Mouse (Mus musculus): ENCODE results near the gene Sirt2.

The Sirt2 gene

DNA sequence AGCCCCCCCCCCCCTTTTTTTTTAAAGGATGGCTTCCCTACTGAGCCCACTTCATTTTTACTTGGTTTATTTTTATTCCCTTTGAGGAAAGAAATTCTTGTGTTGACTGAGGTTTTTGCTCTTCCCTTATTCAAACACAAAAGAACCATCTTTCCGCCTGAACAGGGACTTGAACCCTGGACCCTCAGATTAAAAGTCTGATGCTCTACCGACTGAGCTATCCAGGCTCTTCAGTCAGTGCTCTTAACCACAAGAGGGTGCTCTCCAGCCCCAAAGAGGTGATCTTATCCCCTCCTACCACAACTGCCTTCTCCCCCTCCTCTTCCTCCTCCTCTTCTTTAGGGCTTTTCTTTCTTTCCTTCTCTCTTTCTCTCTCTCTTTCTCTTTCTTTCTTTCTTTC, 27.3 kb downstream of the Sirt2 start:
- no peak for ATAC-seq (ENCODE audit: insufficient number of reproducible peaks, low FRiP score, low TSS enrichment)

GRCm38 (mm10) chr7:28794496-28794895, 28.0 kb downstream of the Sirt2 start:
- no peak for ATAC-seq (ENCODE audit: insufficient number of reproducible peaks, low FRiP score, low TSS enrichment)

DNA sequence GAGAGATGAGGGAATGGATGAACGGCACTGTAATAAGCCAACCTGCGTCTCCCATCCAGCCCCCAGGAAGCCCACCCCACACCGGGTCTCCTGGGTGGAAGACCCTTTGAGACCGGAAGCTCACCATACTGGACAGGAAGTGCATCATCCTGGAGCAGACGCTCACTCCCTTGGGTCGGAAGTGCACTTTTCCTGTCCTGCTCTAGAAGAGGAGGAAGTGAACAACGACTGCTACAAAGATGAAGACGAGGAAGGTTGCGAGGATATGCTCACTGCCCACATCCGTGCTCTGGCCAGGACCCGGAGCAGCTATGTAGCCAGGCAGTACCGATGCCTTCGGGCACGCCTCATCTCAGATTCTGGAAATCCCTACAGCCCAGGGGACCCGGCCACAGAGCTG, 29.3 kb downstream of the Sirt2 start:
- ATAC-seq (ENCODE audit: insufficient number of reproducible peaks, low FRiP score, low TSS enrichment) = no peak

GRCm38 (mm10) chr7:28796562-28796975, 30.0 kb downstream of the Sirt2 start:
- ATAC-seq (ENCODE audit: insufficient number of reproducible peaks, low FRiP score, low TSS enrichment) = peak; percentile 94

- ATAC-seq (ENCODE audit: insufficient number of reproducible peaks, low FRiP score, low TSS enrichment) = no peak
Observed at GRCm38 (mm10) chr7:28799994-28800393, 33.5 kb downstream of the Sirt2 start.

DNA sequence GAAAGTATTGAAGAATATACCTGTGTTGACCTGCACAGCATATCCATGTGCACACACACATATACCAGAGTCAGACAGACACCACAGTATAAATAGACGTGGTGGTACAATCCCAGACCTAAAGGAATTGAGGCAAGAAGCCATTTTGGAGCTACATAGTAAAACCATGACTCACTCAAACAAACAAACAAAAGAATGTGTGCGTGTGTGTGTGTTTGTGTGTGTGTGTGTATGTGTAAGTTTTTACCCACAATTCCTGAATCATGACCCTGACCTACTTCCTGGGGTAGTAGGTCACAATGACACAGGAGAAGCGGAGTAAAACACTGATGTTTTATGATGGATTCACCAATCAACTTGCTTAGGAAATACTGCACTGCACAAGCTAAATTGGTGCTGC, 34.9 kb downstream of the Sirt2 start:
- ATAC-seq (ENCODE audit: insufficient number of reproducible peaks, low FRiP score, low TSS enrichment) = no peak

- no peak for ATAC-seq (ENCODE audit: insufficient number of reproducible peaks, low FRiP score, low TSS enrichment)
Observed at GRCm38 (mm10) chr7:28801901-28802670, 35.6 kb downstream of the Sirt2 start.

DNA sequence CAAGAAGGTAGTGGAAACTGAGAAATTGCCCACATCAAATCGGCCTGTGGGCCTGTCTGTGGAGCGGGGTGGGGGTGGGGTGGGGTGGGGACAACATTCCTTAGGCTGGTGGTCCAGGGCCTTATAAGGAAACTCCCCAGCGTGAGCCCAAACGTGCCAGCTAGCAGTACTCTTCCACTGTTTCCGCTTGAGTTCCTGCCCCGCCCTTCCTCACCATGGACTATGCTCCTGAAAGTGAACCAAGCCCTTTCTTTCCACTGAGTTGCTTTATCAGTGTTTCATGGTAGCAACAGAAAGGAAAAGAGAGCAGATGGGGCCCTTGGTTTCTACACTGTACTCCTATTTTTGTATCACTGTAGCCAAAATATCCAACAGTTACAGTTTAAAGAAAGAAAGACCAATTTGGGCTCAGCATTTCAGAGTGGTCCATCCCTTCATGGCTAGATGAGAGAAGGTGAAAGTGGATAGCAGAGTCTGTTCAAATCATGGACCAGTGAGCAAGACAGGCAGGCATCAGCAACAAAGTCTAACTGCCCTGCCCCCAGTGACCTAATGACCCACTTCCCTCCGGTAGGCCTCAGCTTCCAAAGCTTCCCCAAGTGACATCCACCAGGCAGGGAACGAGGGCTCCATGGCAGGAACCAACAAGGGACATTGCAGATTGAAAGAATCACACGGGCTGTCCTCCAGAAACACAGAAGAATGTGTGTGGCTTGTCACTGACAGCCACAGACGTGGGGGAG, 36.5 kb downstream of the Sirt2 start:
- ATAC-seq (ENCODE audit: insufficient number of reproducible peaks, low FRiP score, low TSS enrichment) = no peak

DNA sequence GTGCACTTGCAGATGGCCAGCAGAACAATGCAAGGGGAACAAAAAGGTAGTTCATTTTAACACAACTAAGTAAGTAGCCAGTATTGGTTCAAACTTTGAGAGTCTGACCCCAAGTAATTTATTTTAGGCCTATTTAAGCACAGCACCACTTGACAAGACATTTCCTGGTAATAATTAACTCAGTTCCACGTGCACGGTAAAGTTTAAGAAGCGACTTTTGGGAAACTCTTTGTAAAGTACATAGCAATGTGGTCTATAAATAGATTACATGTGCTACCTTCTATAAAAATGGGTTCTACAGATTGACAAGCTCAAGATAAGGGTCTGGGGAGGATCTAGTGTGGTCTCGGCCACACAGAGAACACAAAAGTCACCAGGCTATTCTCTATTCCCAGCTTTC, 37.2 kb downstream of the Sirt2 start:
- ATAC-seq (ENCODE audit: insufficient number of reproducible peaks, low FRiP score, low TSS enrichment) = no peak

- ATAC-seq (ENCODE audit: insufficient number of reproducible peaks, low FRiP score, low TSS enrichment) = no peak
Observed at GRCm38 (mm10) chr7:28806869-28807268, 40.3 kb downstream of the Sirt2 start.

DNA sequence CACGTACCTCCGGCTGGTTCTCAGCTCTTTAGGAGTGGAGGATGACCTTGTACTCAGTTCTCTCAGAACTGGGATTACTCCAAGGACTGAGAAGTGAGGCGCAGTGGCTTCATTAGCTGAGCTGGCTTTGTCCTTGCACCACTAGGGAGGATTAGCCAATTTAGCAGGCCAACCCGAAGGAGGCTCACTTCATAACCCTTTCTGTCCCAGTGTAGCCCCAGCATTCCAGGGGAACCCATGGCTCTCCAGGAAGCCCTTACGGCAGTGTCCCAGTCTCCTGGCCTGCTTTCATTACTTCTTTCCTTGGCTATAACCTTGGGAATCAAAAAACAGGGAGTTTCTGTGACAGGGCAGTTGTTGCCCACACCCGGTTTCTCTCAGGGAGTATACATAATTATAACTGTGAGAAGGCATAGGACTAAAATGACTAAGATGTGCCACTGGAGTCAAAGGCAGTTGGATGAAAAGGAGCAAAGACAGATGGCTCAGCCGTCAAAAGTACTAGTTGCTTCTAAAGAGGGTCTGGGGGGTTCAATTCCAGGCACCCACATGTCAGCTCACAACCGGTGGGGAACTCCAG, 41.2 kb downstream of the Sirt2 start:
- ATAC-seq (ENCODE audit: insufficient number of reproducible peaks, low FRiP score, low TSS enrichment) = no peak

- no peak for ATAC-seq (ENCODE audit: insufficient number of reproducible peaks, low FRiP score, low TSS enrichment)
Observed at GRCm38 (mm10) chr7:28808221-28808941, 41.8 kb downstream of the Sirt2 start, which contains the start of gene Hnrnpl. Gene Hnrnpl, plus strand, starts transcription at chr7:28808541.

DNA sequence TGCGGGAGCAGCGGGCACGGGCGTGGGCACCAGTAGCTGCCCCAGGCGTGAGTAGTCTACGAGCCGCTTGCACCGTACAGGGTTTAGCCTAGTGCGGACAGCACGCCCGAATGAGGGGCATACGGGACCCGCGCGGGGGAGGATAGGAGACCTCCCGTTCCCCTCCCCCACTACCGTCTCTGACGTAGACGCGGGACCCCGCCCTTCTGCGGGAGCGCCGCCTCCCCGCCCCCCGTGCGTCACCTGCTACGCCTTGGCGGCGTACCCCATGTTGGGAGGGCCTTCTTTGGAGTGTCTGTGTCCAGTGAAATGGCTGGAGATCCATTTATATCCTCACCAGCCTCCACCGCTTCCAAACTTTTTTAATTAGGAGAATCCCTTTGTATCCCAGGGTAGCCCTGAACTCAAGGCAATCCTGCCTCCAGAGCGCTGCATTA, 42.4 kb downstream of the Sirt2 start:
- ATAC-seq (ENCODE audit: insufficient number of reproducible peaks, low FRiP score, low TSS enrichment) = peak; percentile 38; the same call in 1 of the 2 replicates

DNA sequence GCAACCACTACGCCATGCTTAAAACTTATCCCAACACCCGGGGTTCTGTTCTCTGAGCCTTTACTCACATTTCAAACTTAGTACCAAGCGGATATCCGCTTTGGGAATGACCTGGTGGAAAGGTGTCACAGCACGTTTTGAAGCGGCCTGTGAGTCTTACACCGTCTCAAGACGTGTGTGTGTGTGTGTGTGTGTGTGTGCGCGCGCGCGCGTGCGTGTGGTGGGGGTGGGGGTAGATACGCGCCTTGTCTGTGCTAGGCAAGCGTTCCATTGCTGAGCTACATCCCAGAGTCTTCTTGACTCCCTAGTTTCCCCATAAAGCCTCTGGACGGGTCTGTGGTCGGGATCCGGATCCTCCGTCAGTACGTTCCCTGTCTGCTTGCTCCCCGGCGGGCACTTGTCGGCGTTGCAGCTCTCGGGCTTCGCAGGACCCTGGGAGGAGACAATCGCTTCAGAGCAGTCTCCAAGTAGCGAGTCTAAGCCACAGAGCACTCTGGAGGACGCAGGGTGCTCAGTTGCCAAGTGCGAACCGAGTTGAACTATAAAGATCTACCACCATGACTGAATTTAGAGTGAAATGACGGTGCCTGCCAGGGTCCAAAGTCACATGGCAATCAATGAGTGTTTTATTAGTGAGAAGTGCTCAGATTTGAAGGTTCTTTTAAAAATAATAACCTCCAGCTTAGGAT, 43.0 kb downstream of the Sirt2 start:
- ATAC-seq (ENCODE audit: insufficient number of reproducible peaks, low FRiP score, low TSS enrichment) = no peak

DNA sequence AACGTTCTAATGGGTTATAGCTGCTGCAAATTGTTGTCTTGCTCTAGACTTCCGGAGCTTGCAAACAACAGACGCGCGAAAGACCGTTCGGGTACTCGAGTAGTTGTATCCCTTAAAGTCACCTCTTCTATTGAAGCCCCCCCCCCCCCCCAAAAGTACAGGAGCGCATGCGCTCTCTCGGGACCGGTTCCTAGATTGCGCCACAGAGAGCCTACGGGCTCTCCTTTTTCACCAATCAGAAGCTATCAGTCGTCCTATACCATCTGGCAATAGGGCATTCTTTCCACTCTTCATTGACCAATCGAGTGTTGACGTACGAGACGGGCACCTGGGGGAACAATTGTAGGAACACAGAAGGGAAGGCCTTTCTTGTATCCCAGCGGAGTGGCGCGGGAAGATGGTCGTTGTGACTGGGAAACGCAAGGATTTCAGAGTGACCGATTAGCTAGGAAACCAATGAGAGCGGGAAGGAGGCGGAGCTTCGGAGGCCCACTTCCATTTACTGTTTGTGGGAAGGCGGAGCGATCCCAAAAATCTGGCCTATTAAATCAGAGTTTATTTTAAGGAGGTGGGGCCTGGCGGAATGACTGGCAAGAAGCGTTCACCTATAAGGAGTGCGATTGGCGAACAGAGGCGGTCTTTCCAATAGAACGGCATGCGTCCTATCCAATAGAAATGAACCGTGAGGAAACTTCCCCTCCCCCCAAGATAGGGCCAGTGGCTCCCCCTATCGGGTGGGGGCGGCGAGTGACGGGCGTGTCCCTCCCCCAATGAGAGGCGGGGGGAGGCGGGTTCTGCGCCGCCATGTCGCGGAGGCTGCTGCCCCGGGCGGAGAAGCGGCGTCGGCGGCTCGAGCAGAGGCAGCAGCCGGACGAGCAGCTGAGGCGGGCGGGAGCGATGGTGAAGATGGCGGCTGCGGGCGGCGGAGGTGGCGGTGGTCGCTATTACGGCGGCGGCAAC, 43.9 kb downstream of the Sirt2 start:
- peak; percentile 85 for ATAC-seq (ENCODE audit: insufficient number of reproducible peaks, low FRiP score, low TSS enrichment)

DNA sequence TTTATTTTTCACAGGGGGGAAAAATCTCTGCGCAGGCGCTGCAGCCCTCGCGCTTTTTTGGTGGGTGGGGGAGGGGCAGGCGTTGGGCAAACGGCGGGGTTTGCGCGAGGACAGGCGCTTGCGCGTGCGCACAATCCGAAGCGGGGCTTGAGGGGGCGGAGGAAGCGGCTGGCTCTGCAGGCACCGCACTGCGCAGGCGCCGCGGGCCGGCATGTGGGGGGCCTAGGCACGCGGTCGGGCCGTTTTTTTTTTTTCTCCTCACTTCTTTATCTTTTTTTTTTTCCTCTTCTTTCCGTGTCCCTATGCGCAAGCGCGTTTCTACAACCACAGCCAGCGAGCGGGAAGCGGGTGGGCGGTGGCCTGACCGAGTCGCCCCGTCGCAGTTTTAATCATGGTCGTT, 44.7 kb downstream of the Sirt2 start:
- no peak for ATAC-seq (ENCODE audit: insufficient number of reproducible peaks, low FRiP score, low TSS enrichment)

DNA sequence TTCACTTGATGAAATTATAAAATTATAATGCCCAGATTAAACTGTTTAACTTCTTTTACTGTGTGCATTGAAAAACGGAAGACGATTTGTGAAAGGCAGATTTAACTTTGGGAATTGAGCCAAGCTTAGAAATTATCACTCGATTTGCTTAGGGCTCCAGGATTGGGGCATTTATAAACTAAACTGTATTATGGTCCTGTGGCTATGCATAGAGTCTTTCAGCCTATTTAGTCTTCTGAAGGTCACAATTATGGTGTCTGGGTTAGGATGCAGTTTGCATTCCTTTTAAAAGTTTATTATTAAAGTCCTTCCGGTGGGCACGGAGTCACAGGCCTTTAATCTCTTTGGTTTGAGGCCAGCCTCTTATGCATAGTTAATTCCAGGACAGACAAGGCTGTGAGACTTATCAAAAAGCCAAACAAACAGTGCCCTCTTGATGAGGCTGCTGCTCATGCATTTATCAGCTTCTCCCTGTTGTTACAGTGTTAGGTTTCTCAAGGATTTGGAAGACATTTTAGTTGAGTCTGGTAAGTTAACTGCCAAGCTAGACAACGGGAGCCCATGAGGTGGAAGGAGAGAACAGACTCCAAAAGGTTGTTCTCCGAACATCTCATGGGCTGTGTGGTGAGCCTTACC, 45.2 kb downstream of the Sirt2 start:
- no peak for ATAC-seq (ENCODE audit: insufficient number of reproducible peaks, low FRiP score, low TSS enrichment)

DNA sequence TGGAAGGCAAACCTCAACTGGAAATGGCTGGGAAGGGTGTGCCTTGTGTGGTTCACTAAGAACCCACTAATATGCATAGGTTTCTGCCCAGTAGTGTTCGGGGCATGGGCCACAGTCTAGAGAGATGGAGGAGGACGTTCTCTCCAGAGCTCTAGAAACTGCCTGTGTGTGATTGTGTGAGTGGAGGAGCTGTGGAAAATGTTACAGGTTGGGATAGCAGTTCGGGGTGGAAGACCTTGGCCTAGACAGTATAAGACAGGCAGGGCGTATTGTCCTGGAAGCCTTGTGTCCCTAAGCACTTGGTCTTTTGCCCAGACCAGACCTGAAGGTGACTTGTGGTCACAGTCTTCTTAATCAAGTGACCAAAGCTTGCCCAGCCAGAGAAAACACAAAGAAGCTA, 45.9 kb downstream of the Sirt2 start:
- no peak for ATAC-seq (ENCODE audit: insufficient number of reproducible peaks, low FRiP score, low TSS enrichment)

DNA sequence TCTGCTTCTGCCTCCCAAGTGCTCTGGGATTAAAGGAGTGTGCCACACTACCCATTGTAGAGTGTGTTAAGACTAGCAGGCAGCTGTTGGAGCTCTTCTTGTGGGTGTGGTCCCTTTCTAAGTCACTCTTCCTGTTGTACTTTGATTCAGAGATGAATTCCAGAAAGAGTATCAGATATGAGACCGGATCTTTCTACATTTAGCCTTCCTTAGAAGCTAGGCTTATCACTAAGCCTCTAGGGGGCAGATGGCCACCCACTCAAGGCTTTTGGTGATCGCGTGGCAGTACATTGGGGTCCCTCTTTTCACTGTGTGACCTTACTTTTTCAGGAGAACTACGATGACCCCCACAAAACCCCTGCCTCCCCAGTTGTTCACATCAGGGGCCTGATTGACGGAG, 46.4 kb downstream of the Sirt2 start:
- ATAC-seq (ENCODE audit: insufficient number of reproducible peaks, low FRiP score, low TSS enrichment) = no peak
